In genomic region chr3:92117930-92118329, GRCm38 (mm10) we compare ENCODE assay signal across 10 mouse cellular contexts. TPM values are rescaled to one million over a fixed set of nuclear protein-coding genes. Genes with fewer than 3 reads are reported as not detected.
DNase-seq lines count a peak whose midpoint lies in the region; ATAC-seq and TF ChIP-seq lines count a peak whose summit lies in the region.
"Had no signal": no experiment of that assay in that cellular context is flagged by ENCODE, and none has a peak within 500 bp of the region (broad histone marks: within the 10 kb centered on the region; RNA-seq: fewer than 3 reads in every experiment).

No protein-coding gene starts in this region.

- peak; percentile 33 for TF ChIP-seq CTCF in gastrocnemius, adult 2 months (IDR thresholded peaks at IDR 0.05)

- DNase-seq in gastrocnemius, adult 2 months: no peak
- DNase-seq in gastrocnemius, postnatal 4 days (ENCODE audit: low spot score in 2 of 2): no peak
- peak; percentile 68 for DNase-seq in midbrain, embryonic 14.5 days
- DNase-seq in fat pad, adult 2 months (ENCODE audit: extremely low read depth, low read depth, low spot score): peak; percentile 25
- DNase-seq in retina, postnatal 1 day: peak; percentile 35
- no peak for DNase-seq in right cerebral cortex, postnatal 36 days (ENCODE audit: low spot score in 2 of 2)

- H3K4me1 ChIP-seq in midbrain, embryonic 14.5 days (ENCODE audit: control insufficient read depth, insufficient read depth, low read length): no peaks in the 10 kb centered on the region
- H3K4me1 ChIP-seq in midbrain, embryonic 16.5 days (ENCODE audit: control insufficient read depth, insufficient read depth, low read length): no peaks in the 10 kb centered on the region
- H3K4me1 ChIP-seq: neural tube, embryonic 13.5 days had no signal

- no peaks in the 10 kb centered on the region for H3K27me3 ChIP-seq in midbrain, embryonic 14.5 days (ENCODE audit: control insufficient read depth, insufficient read depth, low read length)
- H3K27me3 ChIP-seq in midbrain, embryonic 16.5 days (ENCODE audit: control insufficient read depth, insufficient read depth, low read depth, low read length): no peaks in the 10 kb centered on the region
- H3K27me3 ChIP-seq: neural tube, embryonic 13.5 days had no signal

- no peak overlapping the region for H3K4me2 ChIP-seq in midbrain, embryonic 14.5 days (ENCODE audit: low read length)
- H3K4me2 ChIP-seq in midbrain, embryonic 16.5 days (ENCODE audit: low read length): no peak overlapping the region
- H3K4me2 ChIP-seq: neural tube, embryonic 13.5 days had no signal

- no peak overlapping the region for H3K9ac ChIP-seq in midbrain, embryonic 14.5 days (replicated peaks; ENCODE audit: low read length)
- no peak overlapping the region for H3K9ac ChIP-seq in midbrain, embryonic 16.5 days (ENCODE audit: low read depth, low read length)
- H3K9ac ChIP-seq: neural tube, embryonic 13.5 days had no signal

- no peaks in the 10 kb centered on the region for H3K36me3 ChIP-seq in midbrain, embryonic 14.5 days (ENCODE audit: control insufficient read depth, insufficient read depth, low read length)
- H3K36me3 ChIP-seq in midbrain, embryonic 16.5 days (ENCODE audit: control insufficient read depth, insufficient read depth, low read length): no peaks in the 10 kb centered on the region
- H3K36me3 ChIP-seq: neural tube, embryonic 13.5 days had no signal

- no peak for ATAC-seq in midbrain, embryonic 14.5 days (ENCODE audit: low FRiP score, low TSS enrichment)
- no peak for ATAC-seq in midbrain, embryonic 16.5 days
- no peak for ATAC-seq in inflammation-experienced regulatory T-cells, adult 6 months

- 37% methylated on average over 3 of the region's 3 CpGs for WGBS in midbrain, embryonic 14.5 days
- whole genome bisulfite sequencing in midbrain, embryonic 16.5 days: 34% methylated on average over 3 of the region's 3 CpGs

- H3K9me3 ChIP-seq in midbrain, embryonic 14.5 days (ENCODE audit: control insufficient read depth, low read length): no peaks in the 10 kb centered on the region
- no peaks in the 10 kb centered on the region for H3K9me3 ChIP-seq in midbrain, embryonic 16.5 days (replicated peaks; ENCODE audit: control insufficient read depth, low read length, poor library complexity, severe bottlenecking)
- H3K9me3 ChIP-seq: neural tube, embryonic 13.5 days had no signal

- no peak overlapping the region for H3K4me3 ChIP-seq in gastrocnemius, adult 2 months
- H3K4me3 ChIP-seq in midbrain, embryonic 14.5 days (replicated peaks; ENCODE audit: low read depth, low read length): no peak overlapping the region
- H3K4me3 ChIP-seq in midbrain, embryonic 16.5 days (ENCODE audit: low read depth, low read length): no peak overlapping the region
- H3K4me3 ChIP-seq: neural tube, embryonic 13.5 days had no signal

- intact Hi-C loops in gastrocnemius, adult 2 months (cut with DNase I): no loop called here

- no peak overlapping the region for H3K27ac ChIP-seq in gastrocnemius, adult 2 months
- H3K27ac ChIP-seq in midbrain, embryonic 14.5 days (replicated peaks; ENCODE audit: low read depth, low read length): no peak overlapping the region
- H3K27ac ChIP-seq in midbrain, embryonic 16.5 days (ENCODE audit: low read length): no peak overlapping the region
- H3K27ac ChIP-seq: neural tube, embryonic 13.5 days had no signal

RNA-seq across cellular contexts. Expression of gene Prr9, which starts 5.8 kb away (rescaled TPM):
- not detected for total RNA-seq in gastrocnemius, adult 2 months (2021)
- total RNA-seq in gastrocnemius, postnatal 4 days (2021): not detected
- polyA plus RNA-seq in midbrain, embryonic 14.5 days (2014; fragmentation: Nextera tagmentation; extraction: Ambion mirVana): not detected in 2 replicates
- polyA plus RNA-seq in midbrain, embryonic 16.5 days (2015; fragmentation: Nextera tagmentation; extraction: Ambion mirVana): not detected in 2 replicates
- not detected for polyA plus RNA-seq in inflammation-experienced regulatory T-cells, adult 6 months (2017; shearing (Covaris generic))
- total RNA-seq: left cerebral cortex, adult 18-20 months had no signal
- polyA plus RNA-seq: neural tube, embryonic 13.5 days had no signal

RNA-seq across cellular contexts. Expression of gene Lelp1, which starts 24.6 kb away (rescaled TPM):
- not detected for total RNA-seq in gastrocnemius, adult 2 months (2021)
- not detected for total RNA-seq in gastrocnemius, postnatal 4 days (2021)
- not detected in 2 replicates for polyA plus RNA-seq in midbrain, embryonic 14.5 days (2014; fragmentation: Nextera tagmentation; extraction: Ambion mirVana)
- polyA plus RNA-seq in midbrain, embryonic 16.5 days (2015; fragmentation: Nextera tagmentation; extraction: Ambion mirVana): not detected in 2 replicates
- not detected for polyA plus RNA-seq in inflammation-experienced regulatory T-cells, adult 6 months (2017; shearing (Covaris generic))
- total RNA-seq: left cerebral cortex, adult 18-20 months had no signal
- polyA plus RNA-seq: neural tube, embryonic 13.5 days had no signal

RNA-seq across cellular contexts. Expression of gene Lor, which starts 35.0 kb away (rescaled TPM):
- not detected for total RNA-seq in gastrocnemius, adult 2 months (2021)
- total RNA-seq in gastrocnemius, postnatal 4 days (2021): under 1 TPM in 1 of 2 experiments, not detected in 1; 0.44 TPM
- 3.4 and 4.8 TPM in 2 replicates for polyA plus RNA-seq in midbrain, embryonic 14.5 days (2014; fragmentation: Nextera tagmentation; extraction: Ambion mirVana)
- 6.1 and 7.8 TPM in 2 replicates for polyA plus RNA-seq in midbrain, embryonic 16.5 days (2015; fragmentation: Nextera tagmentation; extraction: Ambion mirVana)
- not detected for polyA plus RNA-seq in inflammation-experienced regulatory T-cells, adult 6 months (2017; shearing (Covaris generic))

Comparison
In these comparisons a context has a peak if more than half of its experiments do, and no peak if none do; other contexts are left out.
1. DNase-seq: peak in midbrain, embryonic 14.5 days (single experiment), fat pad, adult 2 months (single experiment) and retina, postnatal 1 day (single experiment); none in gastrocnemius, adult 2 months (single experiment), gastrocnemius, postnatal 4 days (0 of 2) and right cerebral cortex, postnatal 36 days (0 of 2).